Mouse (Mus musculus) bone marrow macrophage, adult 2 months (primary cell): ENCODE measurements around the gene Cct6b.

Experiments used
- CTCF ChIP-seq: IDR thresholded peaks from 2 replicates; pipeline ENCODE4 v1.5.1; 2012; ENCODE audit warnings: low read depth, mild to moderate bottlenecking, low read length, moderate library complexity
- POLR2A ChIP-seq: IDR thresholded peaks from 2 replicates; pipeline ENCODE4 v1.6.1; 2012; ENCODE audit warnings: mild to moderate bottlenecking, low read depth, low read length, borderline replicate concordance

- no peak for TF ChIP-seq POLR2A
- no peak for TF ChIP-seq CTCF
Measured at GRCm38 (mm10) chr11:82695930-82696329, 68.2 kb downstream of the Cct6b start.
